Mouse (Mus musculus) stomach, embryonic 16.5 days (tissue): ENCODE data around the gene Prkcd. TPM values are rescaled to one million over a fixed set of nuclear protein-coding genes. Genes with fewer than 3 reads are reported as not detected.

Experiments used
- ATAC-seq: fragments of 200-750 bp; cut with Nextera tagmentation; 2 replicates; pipeline ENCODE4 v1.8.0; 2017; ENCODE audit warnings: moderate number of reproducible peaks, moderate TSS enrichment; ENCODE audit not compliant: insufficient read depth, low FRiP score
- H3K27ac ChIP-seq: fragments of 300-500 bp; sonication (generic); 2 replicates; pipeline ENCODE4 v1.5.1; 2014; ENCODE audit warnings: low read length
- H3K27me3 ChIP-seq: fragments of 300-500 bp; sonication (generic); 2 replicates; pipeline ENCODE4 v1.6.1; 2014; ENCODE audit warnings: low read length, control low read depth, mixed read lengths; ENCODE audit not compliant: control insufficient read depth, insufficient read depth
- H3K36me3 ChIP-seq: fragments of 300-500 bp; sonication (generic); 2 replicates; pipeline ENCODE4 v1.6.1; 2014; ENCODE audit warnings: low read length; ENCODE audit not compliant: control insufficient read depth, insufficient read depth
- H3K4me1 ChIP-seq: fragments of 300-500 bp; sonication (generic); 2 replicates; pipeline ENCODE4 v1.6.1; 2014; ENCODE audit warnings: low read length, control low read depth, mixed read lengths; ENCODE audit not compliant: control insufficient read depth, insufficient read depth
- H3K4me2 ChIP-seq: fragments of 300-500 bp; sonication (generic); 2 replicates; pipeline ENCODE4 v1.6.1; 2014; ENCODE audit warnings: low read depth, low read length, mixed read lengths
- H3K4me3 ChIP-seq: fragments of 300-500 bp; sonication (generic); replicated peaks from 2 replicates; pipeline ENCODE4 v1.5.1; 2014; ENCODE audit warnings: mild to moderate bottlenecking, low read length
- H3K9ac ChIP-seq: fragments of 300-500 bp; sonication (generic); 2 replicates; pipeline ENCODE4 v1.6.1; 2014; ENCODE audit warnings: low read length
- H3K9me3 ChIP-seq: fragments of 300-500 bp; sonication (generic); replicated peaks from 2 replicates; pipeline ENCODE4 v1.6.1; 2016; ENCODE audit warnings: low read length, control low read depth; ENCODE audit not compliant: control insufficient read depth
- WGBS: fragments of 180-500 bp; shearing (Covaris S2); extraction: QIAGEN DNeasy Blood & Tissue Kit; methylation state at CpG from one replicate; pipeline ENCODE4 v1.1.7; 2014; 5-methylcytosine and 5-hydroxymethylcytosine counted together
- polyA plus RNA-seq: library from polyadenylated mRNA; unstranded; fragments of >200 nt; fragmentation: Nextera tagmentation; extraction: Ambion mirVana; gene quantifications from 2 replicates; pipeline ENCODE4 v1.2.1, GENCODE M21; 2015

The Prkcd gene
- polyA plus RNA-seq, 1 experiment from 2014 or later, result 56.5 TPM

GRCm38 (mm10) chr14:30628235-30628634 lies 2.2 kb upstream of the Prkcd start:
- no peak overlapping the region for H3K4me3 ChIP-seq
- H3K4me2 ChIP-seq, result no peak overlapping the region
- no peak overlapping the region for H3K9ac ChIP-seq
- 69% methylated on average over 5 of the region's 5 CpGs for WGBS
- ATAC-seq, result peak; percentile 9; the same call in 1 of the 2 replicates
- no peaks in the 10 kb centered on the region for H3K9me3 ChIP-seq
- peak overlapping the region; percentile 60 for H3K27ac ChIP-seq
- no peaks in the 10 kb centered on the region for H3K27me3 ChIP-seq
- H3K4me1 ChIP-seq, result peaks cover 35% of the 10 kb centered on the region
- H3K36me3 ChIP-seq, result no peaks in the 10 kb centered on the region

- WGBS, result 54% methylated on average over 12 of the region's 12 CpGs
Observed at GRCm38 (mm10) chr14:30626756-30627742, 1.0 kb upstream of the Prkcd start.

GRCm38 (mm10) chr14:30625131-30625807 lies 741 bp downstream of the Prkcd start:
- ATAC-seq, result peak; percentile 27; the same call in 1 of the 2 replicates
- peak overlapping the region; percentile 86 for H3K27ac ChIP-seq
- H3K9ac ChIP-seq, result peak overlapping the region; percentile 89
- no peaks in the 10 kb centered on the region for H3K9me3 ChIP-seq
- H3K27me3 ChIP-seq, result no peaks in the 10 kb centered on the region
- WGBS, result 1% methylated on average over 39 of the region's 39 CpGs
- peaks cover 28% of the 10 kb centered on the region for H3K4me1 ChIP-seq
- H3K4me3 ChIP-seq, result peak overlapping the region; percentile 89
- H3K4me2 ChIP-seq, result peak overlapping the region; percentile 85
- H3K36me3 ChIP-seq, result 0 out of 2 replicates have a peak, but pooled peaks cover 2% of the 10 kb centered on the region

More at GRCm38 (mm10) chr14:30626756-30627742, 1.0 kb upstream of the Prkcd start:
- Histone ChIP-seq H3K9me3 (no peaks in the 10 kb centered on the region), H3K4me2 (peak overlapping the region; percentile 85), H3K27me3 (no peaks in the 10 kb centered on the region), H3K9ac (peak overlapping the region; percentile 89), H3K27ac (peak overlapping the region; percentile 88), H3K4me3 (peak overlapping the region; percentile 89), H3K36me3 (no peaks in the 10 kb centered on the region), H3K4me1 (peaks cover 40% of the 10 kb centered on the region)
- no peak for ATAC-seq

GRCm38 (mm10) chr14:30624277-30624721 lies 1.7 kb downstream of the Prkcd start:
- Histone ChIP-seq H3K9me3 (no peaks in the 10 kb centered on the region), H3K4me2 (peak overlapping the region; percentile 85), H3K9ac (peak overlapping the region; percentile 89; the same call in 1 of the 2 replicates), H3K36me3 (0 out of 2 replicates have a peak, but pooled peaks cover 2% of the 10 kb centered on the region), H3K4me1 (peaks cover 28% of the 10 kb centered on the region), H3K4me3 (peak overlapping the region; percentile 89), H3K27ac (peak overlapping the region; percentile 86; the same call in 1 of the 2 replicates), H3K27me3 (no peaks in the 10 kb centered on the region)
- no peak for ATAC-seq
- 52% methylated on average over 8 of the region's 8 CpGs for WGBS

- no peak overlapping the region for H3K27ac ChIP-seq
- ATAC-seq, result no peak
- 89% methylated on average over 8 of the region's 8 CpGs for WGBS
- H3K4me3 ChIP-seq, result no peak overlapping the region
- no peaks in the 10 kb centered on the region for H3K27me3 ChIP-seq
- H3K9ac ChIP-seq, result peak overlapping the region; percentile 9; the same call in 1 of the 2 replicates
- 0 out of 2 replicates have a peak, but pooled peaks cover 2% of the 10 kb centered on the region for H3K36me3 ChIP-seq
- H3K9me3 ChIP-seq, result no peaks in the 10 kb centered on the region
- no peak overlapping the region for H3K4me2 ChIP-seq
- H3K4me1 ChIP-seq, result peaks cover 31% of the 10 kb centered on the region
Observed at GRCm38 (mm10) chr14:30622556-30622955, 3.5 kb downstream of the Prkcd start.

GRCm38 (mm10) chr14:30622130-30622529 lies 3.9 kb downstream of the Prkcd start:
- no peaks in the 10 kb centered on the region for H3K9me3 ChIP-seq
- H3K27ac ChIP-seq, result no peak overlapping the region
- H3K36me3 ChIP-seq, result 0 out of 2 replicates have a peak, but pooled peaks cover 2% of the 10 kb centered on the region
- H3K4me2 ChIP-seq, result no peak overlapping the region
- peaks cover 31% of the 10 kb centered on the region for H3K4me1 ChIP-seq
- H3K9ac ChIP-seq, result peak overlapping the region; percentile 9; the same call in 1 of the 2 replicates
- ATAC-seq, result no peak
- no peak overlapping the region for H3K4me3 ChIP-seq
- 76% methylated on average over 7 of the region's 7 CpGs for WGBS
- no peaks in the 10 kb centered on the region for H3K27me3 ChIP-seq

- Histone ChIP-seq H3K27me3 (no peaks in the 10 kb centered on the region), H3K4me1 (peaks cover 25% of the 10 kb centered on the region; the same call in 1 of the 2 replicates), H3K4me2 (no peak overlapping the region), H3K4me3 (no peak overlapping the region), H3K9me3 (no peaks in the 10 kb centered on the region), H3K27ac (no peak overlapping the region), H3K9ac (no peak overlapping the region), H3K36me3 (0 out of 2 replicates have a peak, but pooled peaks cover 2% of the 10 kb centered on the region)
- 78% methylated on average over 7 of the region's 7 CpGs for WGBS
- no peak for ATAC-seq
Observed at GRCm38 (mm10) chr14:30619982-30620578, 5.9 kb downstream of the Prkcd start.

- no peaks in the 10 kb centered on the region for H3K9me3 ChIP-seq
- peaks cover 15% of the 10 kb centered on the region; the same call in 1 of the 2 replicates for H3K4me1 ChIP-seq
- H3K36me3 ChIP-seq, result 0 out of 2 replicates have a peak, but pooled peaks cover 2% of the 10 kb centered on the region
- no peak overlapping the region for H3K27ac ChIP-seq
- H3K27me3 ChIP-seq, result no peaks in the 10 kb centered on the region
- WGBS, result 86% methylated on average over 2 of the region's 2 CpGs
- ATAC-seq, result no peak
- H3K4me3 ChIP-seq, result no peak overlapping the region
- no peak overlapping the region for H3K4me2 ChIP-seq
- H3K9ac ChIP-seq, result no peak overlapping the region
Observed at GRCm38 (mm10) chr14:30618746-30619275, 7.2 kb downstream of the Prkcd start.
